Mouse (Mus musculus): Measurements from ENCODE around the gene Bach2. TPM values are rescaled to one million over a fixed set of nuclear protein-coding genes. Genes with fewer than 3 reads are reported as not detected.

Bach2 gene
- polyA plus RNA-seq, 1 experiment from 2014 or later: 21.9 TPM

- ATAC-seq (peak; percentile 63), DNase-seq (ENCODE audit: low spot score) (no peak)
- no peaks in the 10 kb centered on the region for H3K36me3 ChIP-seq (ENCODE audit: control insufficient read depth, insufficient read depth, low read length)
- 73% methylated on average over 11 of the region's 11 CpGs for WGBS
- H3K27me3 ChIP-seq (replicated peaks; ENCODE audit: control insufficient read depth, insufficient read depth, low read length): no peaks in the 10 kb centered on the region
- H3K9ac ChIP-seq (ENCODE audit: low read length): no peak overlapping the region
- H3K9me3 ChIP-seq (replicated peaks; ENCODE audit: control insufficient read depth, low read length): no peaks in the 10 kb centered on the region
- peak overlapping the region; percentile 35; the same call in 1 of the 2 replicates for H3K27ac ChIP-seq (ENCODE audit: low read depth, low read length)
- H3K4me2 ChIP-seq (ENCODE audit: low read length): no peak overlapping the region
- peaks cover 5% of the 10 kb centered on the region for H3K4me1 ChIP-seq (ENCODE audit: control insufficient read depth, insufficient read depth, low read length)
- no peak overlapping the region for H3K4me3 ChIP-seq (ENCODE audit: low read depth, low read length)
Observed at GRCm38 (mm10) chr4:32439974-32440739, 201.6 kb downstream of the Bach2 start.

GRCm38 (mm10) chr4:32440740-32441072 is 202.1 kb downstream of the Bach2 start:
- Histone ChIP-seq H3K4me2 (ENCODE audit: low read length) (no peak overlapping the region), H3K4me3 (ENCODE audit: low read depth, low read length) (no peak overlapping the region), H3K9ac (ENCODE audit: low read length) (no peak overlapping the region), H3K27me3 (replicated peaks; ENCODE audit: control insufficient read depth, insufficient read depth, low read length) (no peaks in the 10 kb centered on the region), H3K4me1 (ENCODE audit: control insufficient read depth, insufficient read depth, low read length) (peaks cover 5% of the 10 kb centered on the region), H3K36me3 (ENCODE audit: control insufficient read depth, insufficient read depth, low read length) (no peaks in the 10 kb centered on the region), H3K9me3 (replicated peaks; ENCODE audit: control insufficient read depth, low read length) (no peaks in the 10 kb centered on the region), H3K27ac (ENCODE audit: low read depth, low read length) (no peak overlapping the region)
- 91% methylated on average over 6 of the region's 6 CpGs for WGBS
- 0 out of 2 replicates have a peak, but pooled peaks have one; percentile 11 for ATAC-seq
- DNase-seq (ENCODE audit: low spot score): no peak

- Histone ChIP-seq H3K27me3 (replicated peaks; ENCODE audit: control insufficient read depth, insufficient read depth, low read length) (no peaks in the 10 kb centered on the region), H3K9ac (ENCODE audit: low read length) (no peak overlapping the region), H3K27ac (ENCODE audit: low read depth, low read length) (no peak overlapping the region), H3K4me2 (ENCODE audit: low read length) (no peak overlapping the region), H3K9me3 (replicated peaks; ENCODE audit: control insufficient read depth, low read length) (no peaks in the 10 kb centered on the region), H3K36me3 (ENCODE audit: control insufficient read depth, insufficient read depth, low read length) (no peaks in the 10 kb centered on the region), H3K4me3 (ENCODE audit: low read depth, low read length) (no peak overlapping the region), H3K4me1 (ENCODE audit: control insufficient read depth, insufficient read depth, low read length) (no peaks in the 10 kb centered on the region; the same call in none of the 2 replicates)
- DNase-seq (ENCODE audit: low spot score) (no peak), ATAC-seq (no peak)
- 87% methylated on average over 1 of the region's 1 CpGs for WGBS
Observed at GRCm38 (mm10) chr4:32444671-32445196, 206.1 kb downstream of the Bach2 start.

- Histone ChIP-seq H3K27ac (ENCODE audit: low read depth, low read length) (no peak overlapping the region), H3K36me3 (ENCODE audit: control insufficient read depth, insufficient read depth, low read length) (no peaks in the 10 kb centered on the region), H3K4me2 (ENCODE audit: low read length) (no peak overlapping the region), H3K9me3 (replicated peaks; ENCODE audit: control insufficient read depth, low read length) (no peaks in the 10 kb centered on the region), H3K27me3 (replicated peaks; ENCODE audit: control insufficient read depth, insufficient read depth, low read length) (no peaks in the 10 kb centered on the region), H3K4me1 (ENCODE audit: control insufficient read depth, insufficient read depth, low read length) (no peaks in the 10 kb centered on the region), H3K9ac (ENCODE audit: low read length) (no peak overlapping the region), H3K4me3 (ENCODE audit: low read depth, low read length) (no peak overlapping the region)
- WGBS: 95% methylated on average over 3 of the region's 3 CpGs
- ATAC-seq (no peak), DNase-seq (ENCODE audit: low spot score) (no peak)
Observed at GRCm38 (mm10) chr4:32447850-32448249, 209.2 kb downstream of the Bach2 start.

- no peaks in the 10 kb centered on the region for H3K9me3 ChIP-seq (replicated peaks; ENCODE audit: control insufficient read depth, low read length)
- no peak overlapping the region for H3K4me3 ChIP-seq (ENCODE audit: low read depth, low read length)
- 82% methylated on average over 7 of the region's 7 CpGs for WGBS
- 0 out of 2 replicates have a peak, but pooled peaks cover 3% of the 10 kb centered on the region for H3K36me3 ChIP-seq (ENCODE audit: control insufficient read depth, insufficient read depth, low read length)
- no peaks in the 10 kb centered on the region for H3K27me3 ChIP-seq (replicated peaks; ENCODE audit: control insufficient read depth, insufficient read depth, low read length)
- no peaks in the 10 kb centered on the region for H3K4me1 ChIP-seq (ENCODE audit: control insufficient read depth, insufficient read depth, low read length)
- no peak overlapping the region for H3K4me2 ChIP-seq (ENCODE audit: low read length)
- H3K9ac ChIP-seq (ENCODE audit: low read length): no peak overlapping the region
- H3K27ac ChIP-seq (ENCODE audit: low read depth, low read length): no peak overlapping the region; the same call in 1 of the 2 replicates
- ATAC-seq (no peak), DNase-seq (ENCODE audit: low spot score) (peak; percentile 57)
Observed at GRCm38 (mm10) chr4:32461986-32462385, 223.4 kb downstream of the Bach2 start.

- no peak overlapping the region for H3K9ac ChIP-seq (ENCODE audit: low read length)
- H3K27me3 ChIP-seq (replicated peaks; ENCODE audit: control insufficient read depth, insufficient read depth, low read length): no peaks in the 10 kb centered on the region
- no peak overlapping the region for H3K4me2 ChIP-seq (ENCODE audit: low read length)
- no peak overlapping the region for H3K27ac ChIP-seq (ENCODE audit: low read depth, low read length)
- H3K36me3 ChIP-seq (ENCODE audit: control insufficient read depth, insufficient read depth, low read length): 0 out of 2 replicates have a peak, but pooled peaks cover 3% of the 10 kb centered on the region
- WGBS: 85% methylated on average over 6 of the region's 6 CpGs
- no peaks in the 10 kb centered on the region for H3K4me1 ChIP-seq (ENCODE audit: control insufficient read depth, insufficient read depth, low read length)
- ATAC-seq: no peak
- DNase-seq (ENCODE audit: low spot score): no peak
- H3K9me3 ChIP-seq (replicated peaks; ENCODE audit: control insufficient read depth, low read length): no peaks in the 10 kb centered on the region
- H3K4me3 ChIP-seq (ENCODE audit: low read depth, low read length): no peak overlapping the region
Observed at GRCm38 (mm10) chr4:32463065-32463464, 224.5 kb downstream of the Bach2 start.

GRCm38 (mm10) chr4:32464540-32464939 is 225.9 kb downstream of the Bach2 start:
- Histone ChIP-seq H3K4me3 (ENCODE audit: low read depth, low read length) (no peak overlapping the region), H3K9me3 (replicated peaks; ENCODE audit: control insufficient read depth, low read length) (0 out of 2 replicates have a peak, but pooled peaks cover 3% of the 10 kb centered on the region), H3K27ac (ENCODE audit: low read depth, low read length) (no peak overlapping the region), H3K9ac (ENCODE audit: low read length) (no peak overlapping the region), H3K4me1 (ENCODE audit: control insufficient read depth, insufficient read depth, low read length) (no peaks in the 10 kb centered on the region), H3K36me3 (ENCODE audit: control insufficient read depth, insufficient read depth, low read length) (0 out of 2 replicates have a peak, but pooled peaks cover 3% of the 10 kb centered on the region), H3K4me2 (ENCODE audit: low read length) (no peak overlapping the region), H3K27me3 (replicated peaks; ENCODE audit: control insufficient read depth, insufficient read depth, low read length) (no peaks in the 10 kb centered on the region)
- ATAC-seq (no peak), DNase-seq (ENCODE audit: low spot score) (no peak)
- 84% methylated on average over 6 of the region's 6 CpGs for WGBS

GRCm38 (mm10) chr4:32466031-32466430 is 227.4 kb downstream of the Bach2 start:
- H3K27ac ChIP-seq (ENCODE audit: low read depth, low read length): no peak overlapping the region
- no peaks in the 10 kb centered on the region for H3K4me1 ChIP-seq (ENCODE audit: control insufficient read depth, insufficient read depth, low read length)
- H3K4me3 ChIP-seq (ENCODE audit: low read depth, low read length): no peak overlapping the region
- peaks cover 6% of the 10 kb centered on the region; the same call in 1 of the 2 replicates for H3K9me3 ChIP-seq (replicated peaks; ENCODE audit: control insufficient read depth, low read length)
- H3K9ac ChIP-seq (ENCODE audit: low read length): no peak overlapping the region
- H3K36me3 ChIP-seq (ENCODE audit: control insufficient read depth, insufficient read depth, low read length): 0 out of 2 replicates have a peak, but pooled peaks cover 3% of the 10 kb centered on the region
- WGBS: 88% methylated on average over 8 of the region's 8 CpGs
- no peak overlapping the region for H3K4me2 ChIP-seq (ENCODE audit: low read length)
- no peak for DNase-seq (ENCODE audit: low spot score)
- H3K27me3 ChIP-seq (replicated peaks; ENCODE audit: control insufficient read depth, insufficient read depth, low read length): no peaks in the 10 kb centered on the region
- no peak for ATAC-seq
